Mouse (Mus musculus) thymus, postnatal 25 days (tissue): ENCODE measurements around the gene Uhrf1bp1l.

Experiments
- DNase-seq: peaks from one replicate; pipeline ENCODE4 v3.0.0; 2022

The Uhrf1bp1l gene

DNA sequence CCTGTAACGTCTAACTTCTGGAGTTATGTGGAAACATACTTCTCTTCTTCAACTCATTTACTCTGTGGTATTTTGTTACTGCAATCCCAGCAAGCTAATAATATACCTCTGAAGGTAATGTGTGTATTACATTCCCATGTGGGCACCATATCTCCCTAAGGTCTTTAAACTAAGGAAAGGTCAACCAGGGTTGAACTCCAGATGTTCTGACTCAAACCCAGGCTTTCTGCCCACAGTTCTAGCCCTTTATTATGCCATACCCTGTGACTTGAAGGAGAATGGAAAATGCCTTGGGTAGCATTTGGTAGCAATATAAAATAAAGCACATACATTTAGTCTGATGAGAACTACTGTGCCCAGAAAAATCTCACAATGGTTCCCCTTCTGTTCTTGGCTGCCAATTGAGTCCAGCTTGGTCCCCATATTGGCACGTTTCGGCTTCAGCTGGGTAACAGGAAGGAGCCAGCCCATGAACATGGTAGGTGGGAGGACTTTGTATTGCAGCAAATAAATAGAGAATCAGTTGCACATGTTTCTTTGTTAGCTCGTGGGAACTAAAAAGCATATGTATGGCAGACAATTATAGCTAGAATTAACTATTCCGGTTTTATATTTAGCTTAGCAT lies 110.6 kb downstream of the Uhrf1bp1l start:
- no peak for DNase-seq

DNA sequence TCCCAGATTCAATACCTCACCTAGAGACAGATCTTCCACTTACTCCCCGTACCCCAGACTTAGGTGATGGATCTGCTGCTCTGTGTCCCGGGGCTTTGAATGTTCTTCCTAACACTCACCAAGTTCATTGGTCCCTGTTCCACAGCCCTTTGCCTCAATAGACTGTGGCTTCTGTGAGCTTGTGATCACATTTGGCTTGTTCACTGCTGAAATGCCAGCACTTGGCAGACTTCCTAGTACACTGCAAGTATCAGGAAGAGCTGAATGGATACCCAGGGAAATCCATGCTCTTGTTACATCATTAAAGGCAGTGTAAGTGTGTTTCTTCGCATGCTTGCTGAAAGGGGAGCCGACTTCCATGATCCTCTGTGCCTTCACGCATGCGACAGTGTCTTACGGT lies 111.5 kb downstream of the Uhrf1bp1l start:
- no peak for DNase-seq

DNA sequence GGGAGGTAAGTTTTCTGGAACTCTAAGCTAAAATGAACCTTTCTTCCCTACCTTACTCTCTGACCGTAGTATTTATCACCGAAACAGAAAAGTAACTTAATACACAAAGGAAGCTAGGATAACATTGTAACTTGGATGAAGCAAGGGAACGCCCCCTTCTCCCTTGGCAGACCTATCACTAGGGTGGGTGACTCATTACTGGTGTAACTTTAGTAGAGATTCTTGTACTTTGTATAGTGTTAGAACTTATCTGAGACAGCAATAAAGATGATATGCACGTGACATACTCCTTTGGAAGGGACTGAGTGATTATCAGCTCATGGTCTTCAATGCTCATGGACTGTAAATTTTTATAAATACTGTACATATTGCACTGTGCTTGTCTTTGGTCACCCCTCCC lies 123.4 kb downstream of the Uhrf1bp1l start:
- DNase-seq = no peak

DNA sequence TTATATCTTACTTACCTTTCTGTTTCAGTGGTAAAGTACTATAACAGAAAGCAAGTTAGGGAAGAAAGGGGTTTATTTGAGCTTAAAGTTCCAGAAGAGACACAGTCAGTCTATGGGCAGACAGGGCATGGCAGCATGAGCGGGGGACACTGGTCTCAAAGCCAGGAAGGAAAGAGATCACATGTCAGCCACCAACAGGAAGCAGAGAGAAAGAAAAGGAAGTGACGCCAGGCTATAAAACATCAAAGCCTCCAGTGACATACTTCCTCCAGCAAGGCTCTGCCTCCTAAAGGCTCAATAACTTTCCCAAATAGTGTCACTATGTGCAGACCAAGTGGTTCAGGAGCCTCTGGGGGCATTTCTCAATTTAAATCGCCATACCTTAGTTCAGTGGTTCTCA lies 124.0 kb downstream of the Uhrf1bp1l start:
- DNase-seq = no peak
